In the genomic region with DNA sequence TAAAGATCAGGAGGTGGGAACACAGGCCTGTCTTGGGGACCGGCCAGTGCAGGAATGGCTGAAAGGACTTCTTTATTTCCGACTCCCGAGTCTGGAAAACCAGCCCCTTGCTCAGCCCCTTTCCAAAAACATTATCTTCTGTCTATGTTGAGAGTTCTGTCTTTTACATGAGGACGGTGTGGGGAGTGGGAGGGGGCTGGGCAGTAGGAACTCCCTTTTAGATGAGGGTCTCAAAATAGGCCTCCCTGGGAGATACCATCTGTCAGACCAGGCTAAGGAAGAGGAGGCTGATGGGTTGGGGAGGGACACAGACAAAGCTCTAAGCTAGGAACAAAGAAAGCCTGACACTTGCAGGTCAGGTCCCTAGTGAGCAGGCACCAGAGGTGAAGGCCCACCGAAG, we compare ENCODE assay signal across 35 mouse cellular contexts. TPM values are rescaled to one million over a fixed set of nuclear protein-coding genes. Genes with fewer than 3 reads are reported as not detected.
"Had no signal": no experiment of that assay in that cellular context is flagged by ENCODE, and none has a peak within 500 bp of the region (broad histone marks: within the 10 kb centered on the region; RNA-seq: fewer than 3 reads in every experiment).

No protein-coding gene starts in this region.

- H3K27ac ChIP-seq: heart, adult 2 months; heart, embryonic 13.5 days; heart, embryonic 15.5 days; hindbrain, embryonic 13.5 days; hindbrain, embryonic 15.5 days; intestine, embryonic 15.5 days; layer of hippocampus, adult 2 months; left cerebral cortex, adult 2 months; limb, embryonic 10.5 days; limb, embryonic 12.5 days had no signal

- H3K4me1 ChIP-seq: heart, embryonic 13.5 days; heart, embryonic 15.5 days; intestine, embryonic 15.5 days; limb, embryonic 10.5 days; limb, embryonic 12.5 days had no signal

- H3K9me3 ChIP-seq: heart, embryonic 13.5 days; heart, embryonic 15.5 days; hindbrain, embryonic 13.5 days; hindbrain, embryonic 15.5 days; intestine, embryonic 15.5 days; limb, embryonic 10.5 days; limb, embryonic 12.5 days had no signal

- ATAC-seq: inflammation-experienced regulatory T-cells, adult 6 months; intestine, embryonic 15.5 days; intestine, postnatal 0 days had no signal

- H3K4me2 ChIP-seq: heart, embryonic 11.5 days; heart, embryonic 13.5 days; heart, embryonic 15.5 days; hindbrain, embryonic 13.5 days; hindbrain, embryonic 15.5 days; intestine, embryonic 15.5 days; limb, embryonic 12.5 days; liver, embryonic 11.5 days had no signal

- DNase-seq: gastrocnemius, postnatal 25 days; heart, postnatal 14 days; heart, postnatal 4 days; kidney, adult 18-20 months; kidney, adult 8-10 months; kidney, postnatal 10 days; kidney, postnatal 4 days; liver had no signal

- H3K4me3 ChIP-seq: heart, adult 2 months; heart, embryonic 13.5 days; heart, embryonic 15.5 days; hindbrain, embryonic 13.5 days; hindbrain, embryonic 15.5 days; intestine, embryonic 15.5 days; layer of hippocampus, adult 2 months; left cerebral cortex, adult 2 months; limb, embryonic 10.5 days; limb, embryonic 12.5 days had no signal

- H3K9ac ChIP-seq: heart, embryonic 13.5 days; heart, embryonic 15.5 days; hindbrain, embryonic 13.5 days; hindbrain, embryonic 15.5 days; intestine, embryonic 15.5 days; limb, embryonic 12.5 days had no signal

- H3K27me3 ChIP-seq: hindbrain, embryonic 13.5 days; hindbrain, embryonic 15.5 days; intestine, embryonic 15.5 days had no signal

- H3K36me3 ChIP-seq: heart, embryonic 13.5 days; heart, embryonic 15.5 days; hindbrain, embryonic 13.5 days; hindbrain, embryonic 15.5 days; intestine, embryonic 15.5 days; limb, embryonic 10.5 days; limb, embryonic 12.5 days had no signal

RNA-seq across cellular contexts. Expression of gene Cd40, which starts 6.4 kb away (rescaled TPM):
- total RNA-seq: granulocyte monocyte progenitor cell, adult 5-6 weeks had no signal

RNA-seq across cellular contexts. Expression of gene 1700025C18Rik, which starts 41.5 kb away (rescaled TPM):
- total RNA-seq: gastrocnemius, adult 18-20 months; gastrocnemius, adult 8-10 months; gastrocnemius, postnatal 25 days; gastrocnemius, postnatal 4 days; granulocyte monocyte progenitor cell, adult 5-6 weeks; heart, adult 2 months; heart, postnatal 14 days; heart, postnatal 4 days; layer of hippocampus, adult 2 months; layer of hippocampus, postnatal 10 days; layer of hippocampus, postnatal 25 days; left cerebral cortex, adult 2 months; left cerebral cortex, postnatal 14 days; left cerebral cortex, postnatal 36 days had no signal
- polyA plus RNA-seq: heart, adult 2 months; heart, embryonic 11.5 days; heart, embryonic 13.5 days; heart, embryonic 15.5 days; heart, postnatal 0 days; hindbrain, embryonic 11.5 days; hindbrain, embryonic 13.5 days; hindbrain, embryonic 15.5 days; inflammation-experienced regulatory T-cells, adult 6 months; intestine, embryonic 15.5 days; intestine, postnatal 0 days; kidney, embryonic 14.5 days; kidney, embryonic 16.5 days; limb, embryonic 10.5 days; limb, embryonic 12.5 days; limb, embryonic 14.5 days; liver, embryonic 11.5 days had no signal
